ENCODE assay signal across 24 mouse cellular contexts in genomic region chr2:140898408-140898985, GRCm38 (mm10).
DNase-seq lines count a peak whose midpoint lies in the region; ATAC-seq lines count a peak whose summit lies in the region.
"Had no signal": no experiment of that assay in that cellular context is flagged by ENCODE, and none has a peak within 500 bp of the region (broad histone marks: within the 10 kb centered on the region; RNA-seq: fewer than 3 reads in every experiment).

No protein-coding gene starts in this region.

- ATAC-seq in forebrain, embryonic 13.5 days = peak; percentile 36; the same call in 1 of the 2 replicates
- ATAC-seq in intestine, embryonic 15.5 days = peak; percentile 16; the same call in 1 of the 2 replicates
- no peak for ATAC-seq in intestine, embryonic 16.5 days

- DNase-seq in forebrain, embryonic 10.5 days (ENCODE audit: extremely low spot score, low spot score) = no peak
- DNase-seq in cerebellum, adult 8-10 months = peak; percentile 25
- DNase-seq in cerebellum, postnatal 10 days = peak; percentile 17 to 54
- no peak for DNase-seq in thymus, postnatal 25 days
- DNase-seq in kidney, adult 18-20 months = no peak
- DNase-seq: adrenal gland, postnatal 25 days; B cell, adult 2 months; gastrocnemius, postnatal 10 days; kidney, adult 2 months; kidney, postnatal 4 days; retina, postnatal 1 day; right cerebral cortex, postnatal 25 days had no signal

- H3K27ac ChIP-seq in forebrain, embryonic 13.5 days = no peak overlapping the region
- H3K27ac ChIP-seq in forebrain, embryonic 10.5 days = no peak overlapping the region
- H3K27ac ChIP-seq in intestine, embryonic 15.5 days = 0 out of 2 replicates have a peak overlapping the region, but pooled peaks have one; percentile 6
- H3K27ac ChIP-seq in intestine, embryonic 16.5 days (ENCODE audit: low read length) = no peak overlapping the region
- H3K27ac ChIP-seq: heart, embryonic 10.5 days; heart, embryonic 15.5 days; kidney, postnatal 0 days; limb, embryonic 13.5 days; lung, embryonic 15.5 days; midbrain, embryonic 10.5 days; neural tube, embryonic 15.5 days; stomach, embryonic 15.5 days had no signal

- H3K9ac ChIP-seq in forebrain, embryonic 13.5 days = no peak overlapping the region
- H3K9ac ChIP-seq in intestine, embryonic 15.5 days = no peak overlapping the region
- no peak overlapping the region for H3K9ac ChIP-seq in intestine, embryonic 16.5 days (ENCODE audit: low read depth, low read length)
- H3K9ac ChIP-seq: heart, embryonic 15.5 days; limb, embryonic 13.5 days; lung, embryonic 15.5 days; neural tube, embryonic 15.5 days; stomach, embryonic 15.5 days had no signal

- no peaks in the 10 kb centered on the region for H3K27me3 ChIP-seq in forebrain, embryonic 13.5 days
- no peaks in the 10 kb centered on the region for H3K27me3 ChIP-seq in forebrain, embryonic 10.5 days (ENCODE audit: poor library complexity, severe bottlenecking)
- no peaks in the 10 kb centered on the region for H3K27me3 ChIP-seq in intestine, embryonic 15.5 days (replicated peaks)
- H3K27me3 ChIP-seq in intestine, embryonic 16.5 days (replicated peaks; ENCODE audit: control insufficient read depth, insufficient read depth, low read length) = no peaks in the 10 kb centered on the region
- H3K27me3 ChIP-seq: heart, embryonic 15.5 days; limb, embryonic 13.5 days; lung, embryonic 15.5 days; neural tube, embryonic 15.5 days; stomach, embryonic 15.5 days had no signal

- no peak overlapping the region for H3K4me2 ChIP-seq in forebrain, embryonic 13.5 days
- H3K4me2 ChIP-seq in intestine, embryonic 15.5 days (replicated peaks) = no peak overlapping the region; the same call in 1 of the 2 replicates
- H3K4me2 ChIP-seq in intestine, embryonic 16.5 days (ENCODE audit: low read depth, low read length) = no peak overlapping the region
- H3K4me2 ChIP-seq: heart, embryonic 15.5 days; limb, embryonic 13.5 days; liver, embryonic 11.5 days; lung, embryonic 15.5 days; neural tube, embryonic 15.5 days; stomach, embryonic 15.5 days had no signal

- no peaks in the 10 kb centered on the region for H3K9me3 ChIP-seq in forebrain, embryonic 13.5 days (replicated peaks)
- H3K9me3 ChIP-seq in forebrain, embryonic 10.5 days = no peaks in the 10 kb centered on the region
- H3K9me3 ChIP-seq in intestine, embryonic 15.5 days = no peaks in the 10 kb centered on the region
- H3K9me3 ChIP-seq in intestine, embryonic 16.5 days (ENCODE audit: control insufficient read depth, low read length) = no peaks in the 10 kb centered on the region
- H3K9me3 ChIP-seq: heart, embryonic 10.5 days; heart, embryonic 15.5 days; limb, embryonic 13.5 days; lung, embryonic 15.5 days; midbrain, embryonic 10.5 days; neural tube, embryonic 15.5 days; stomach, embryonic 15.5 days had no signal

- no peaks in the 10 kb centered on the region for H3K4me1 ChIP-seq in forebrain, embryonic 13.5 days
- H3K4me1 ChIP-seq in forebrain, embryonic 10.5 days = no peaks in the 10 kb centered on the region
- no peaks in the 10 kb centered on the region for H3K4me1 ChIP-seq in intestine, embryonic 15.5 days (replicated peaks)
- no peaks in the 10 kb centered on the region for H3K4me1 ChIP-seq in intestine, embryonic 16.5 days (ENCODE audit: control insufficient read depth, insufficient read depth, low read length)
- H3K4me1 ChIP-seq: heart, embryonic 10.5 days; heart, embryonic 15.5 days; lung, embryonic 15.5 days; midbrain, embryonic 10.5 days; neural tube, embryonic 15.5 days; stomach, embryonic 15.5 days had no signal

- WGBS in forebrain, embryonic 13.5 days = 66% methylated on average over 7 of the region's 7 CpGs
- WGBS in forebrain, embryonic 10.5 days = 85% methylated on average over 7 of the region's 7 CpGs
- 54% methylated on average over 7 of the region's 7 CpGs for WGBS in intestine, embryonic 15.5 days
- 59% methylated on average over 7 of the region's 7 CpGs for WGBS in intestine, embryonic 16.5 days

- no peaks in the 10 kb centered on the region for H3K36me3 ChIP-seq in forebrain, embryonic 13.5 days (ENCODE audit: poor library complexity, severe bottlenecking)
- no peaks in the 10 kb centered on the region for H3K36me3 ChIP-seq in forebrain, embryonic 10.5 days (replicated peaks)
- H3K36me3 ChIP-seq in intestine, embryonic 15.5 days = no peaks in the 10 kb centered on the region
- no peaks in the 10 kb centered on the region for H3K36me3 ChIP-seq in intestine, embryonic 16.5 days (ENCODE audit: control insufficient read depth, insufficient read depth, low read length)
- H3K36me3 ChIP-seq: heart, embryonic 10.5 days; heart, embryonic 15.5 days; limb, embryonic 13.5 days; lung, embryonic 15.5 days; midbrain, embryonic 10.5 days; neural tube, embryonic 15.5 days; stomach, embryonic 15.5 days had no signal

- H3K4me3 ChIP-seq in forebrain, embryonic 13.5 days = no peak overlapping the region
- H3K4me3 ChIP-seq in forebrain, embryonic 10.5 days = no peak overlapping the region
- no peak overlapping the region for H3K4me3 ChIP-seq in intestine, embryonic 15.5 days (replicated peaks)
- no peak overlapping the region for H3K4me3 ChIP-seq in intestine, embryonic 16.5 days (ENCODE audit: low read length)
- H3K4me3 ChIP-seq: heart, embryonic 10.5 days; heart, embryonic 15.5 days; limb, embryonic 13.5 days; lung, embryonic 15.5 days; midbrain, embryonic 10.5 days; neural tube, embryonic 15.5 days; stomach, embryonic 15.5 days had no signal

Comparison
In these comparisons a context has a peak if more than half of its experiments do, and no peak if none do; other contexts are left out.
1. DNase-seq: peak in cerebellum, adult 8-10 months (single experiment) and cerebellum, postnatal 10 days (2 of 2); none in forebrain, embryonic 10.5 days (single experiment), thymus, postnatal 25 days (single experiment) and kidney, adult 18-20 months (single experiment).